Mouse (Mus musculus) myocyte (in vitro differentiated cells): ENCODE data around the gene Rimkla. TPM values are rescaled to one million over a fixed set of nuclear protein-coding genes. Genes with fewer than 3 reads are reported as not detected.

ENCODE experiments used
- H3K27me3 ChIP-seq: one replicate; pipeline ENCODE4 v1.6.1; 2011; ENCODE audit not compliant: control insufficient read depth, insufficient read depth, insufficient read length
- H3K36me3 ChIP-seq: one replicate; pipeline ENCODE4 v1.6.1; 2011; ENCODE audit not compliant: control insufficient read depth, insufficient read depth
- H3K4me2 ChIP-seq: one replicate; pipeline ENCODE4 v1.6.1; 2011; ENCODE audit warnings: low read depth, control low read depth
- H3K4me3 ChIP-seq: one replicate; pipeline ENCODE4 v1.5.1; 2011; ENCODE audit warnings: mild to moderate bottlenecking, control low read depth, moderate library complexity
- H3K79me2 ChIP-seq: one replicate; pipeline ENCODE4 v1.6.1; 2011; ENCODE audit not compliant: control insufficient read depth, insufficient read depth
- H3ac ChIP-seq: one replicate; pipeline ENCODE4 v1.6.1; 2011; ENCODE audit not compliant: control insufficient read depth, insufficient read length
- CEBPB ChIP-seq: IDR thresholded peaks from 2 replicates; pipeline ENCODE4 v1.6.1; 2011; ENCODE audit warnings: mild to moderate bottlenecking, moderate library complexity; ENCODE audit not compliant: poor library complexity, insufficient read depth, severe bottlenecking
- E2F4 ChIP-seq: IDR thresholded peaks from one replicate; pipeline ENCODE4 v1.6.1; 2011; ENCODE audit warnings: mild to moderate bottlenecking, control low read depth, moderate library complexity; ENCODE audit not compliant: insufficient read depth
- MAX ChIP-seq: IDR thresholded peaks from one replicate; pipeline ENCODE4 v1.6.1; 2011; ENCODE audit warnings: low read depth, mild to moderate bottlenecking, control low read depth
- MYOD1 ChIP-seq, 3 experiments: IDR thresholded peaks; one replicate each; pipeline ENCODE4 v1.6.1; 2011; ENCODE audit warnings: control low read depth in 2 of 3, low read depth in 2 of 3, mild to moderate bottlenecking in 2 of 3, moderate library complexity in 1 of 3; ENCODE audit not compliant: insufficient read length in 2 of 3, control insufficient read depth in 1 of 3
- MYOG ChIP-seq, 3 experiments: IDR thresholded peaks; one replicate each; pipeline ENCODE4 v1.6.1; 2011; ENCODE audit warnings: control low read depth in 2 of 3, low read depth in 2 of 3, mild to moderate bottlenecking in 2 of 3; ENCODE audit not compliant: insufficient read length in 2 of 3, control insufficient read depth in 1 of 3, insufficient read depth in 1 of 3
- POLR2A ChIP-seq: IDR thresholded peaks from one replicate; pipeline ENCODE4 v1.6.1; 2011; ENCODE audit warnings: low read depth, mild to moderate bottlenecking, control low read depth, moderate library complexity; ENCODE audit not compliant: insufficient read length
- POLR2AphosphoS2 ChIP-seq: IDR thresholded peaks from one replicate; pipeline ENCODE4 v1.6.1; 2011; ENCODE audit warnings: low read depth, control low read depth; ENCODE audit not compliant: insufficient read length
- REST ChIP-seq: IDR thresholded peaks from one replicate; pipeline ENCODE4 v1.6.1; 2011; ENCODE audit warnings: mild to moderate bottlenecking, control low read depth, moderate library complexity; ENCODE audit not compliant: insufficient read depth, insufficient read length
- SRF ChIP-seq: IDR thresholded peaks from one replicate; pipeline ENCODE4 v1.6.1; 2011; ENCODE audit warnings: low read depth; ENCODE audit not compliant: control insufficient read depth, insufficient read length
- TCF12 ChIP-seq: IDR thresholded peaks from one replicate; pipeline ENCODE4 v1.6.1; 2011; ENCODE audit warnings: mild to moderate bottlenecking, control low read depth; ENCODE audit not compliant: poor library complexity, insufficient read depth, severe bottlenecking
- TCF3 ChIP-seq: IDR thresholded peaks from one replicate; pipeline ENCODE4 v1.6.1; 2011; ENCODE audit warnings: low read depth, control low read depth; ENCODE audit not compliant: insufficient read length
- USF1 ChIP-seq: IDR thresholded peaks from one replicate; pipeline ENCODE4 v1.6.1; 2011; ENCODE audit warnings: low read depth, mild to moderate bottlenecking, control low read depth, moderate library complexity
- polyA plus RNA-seq: library from polyadenylated mRNA; unstranded; fragments of >200 nt; fragmentation: generic; extraction: Trizol; gene quantifications from one replicate; pipeline ENCODE4 v1.2.1, GENCODE M21; 2012; ENCODE audit warnings: missing spikeins

Rimkla gene
- polyA plus RNA-seq, 1 experiment: not detected

DNA sequence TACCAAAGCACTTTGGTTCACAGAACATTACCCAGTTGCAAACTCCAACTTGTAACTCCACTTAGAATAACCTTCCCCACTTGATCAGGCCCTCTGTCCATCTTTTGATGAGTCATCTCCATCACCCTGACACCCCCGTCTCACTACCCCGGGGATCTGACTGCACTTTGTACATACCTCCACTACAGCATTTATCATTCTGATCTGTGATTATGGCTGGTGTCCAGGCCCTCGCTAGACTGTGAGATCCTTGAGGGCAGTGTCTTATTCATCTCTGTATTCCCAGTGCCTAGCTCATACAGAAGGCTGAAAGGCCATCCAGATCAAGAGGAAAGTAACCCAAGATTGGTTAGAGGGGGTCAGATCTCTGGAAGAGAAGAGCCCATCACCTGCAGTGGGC lies 71.2 kb downstream of the Rimkla start:
- peak overlapping the region; percentile 65 for H3K4me3 ChIP-seq
- peak overlapping the region; percentile 31 for H3ac ChIP-seq
- peak overlapping the region; percentile 97 for H3K4me2 ChIP-seq
- no peaks in the 10 kb centered on the region for H3K36me3 ChIP-seq
- H3K27me3 ChIP-seq: no peaks in the 10 kb centered on the region
- H3K79me2 ChIP-seq: no peaks in the 10 kb centered on the region
- TF ChIP-seq USF1 (no peak), MYOD1 (IDR thresholded peaks at IDR 0.05; ENCODE audit: control insufficient read depth in 1 of 3, insufficient read length in 2 of 3, low read depth in 2 of 3) (no peak), CEBPB (no peak), TCF12 (no peak)

DNA sequence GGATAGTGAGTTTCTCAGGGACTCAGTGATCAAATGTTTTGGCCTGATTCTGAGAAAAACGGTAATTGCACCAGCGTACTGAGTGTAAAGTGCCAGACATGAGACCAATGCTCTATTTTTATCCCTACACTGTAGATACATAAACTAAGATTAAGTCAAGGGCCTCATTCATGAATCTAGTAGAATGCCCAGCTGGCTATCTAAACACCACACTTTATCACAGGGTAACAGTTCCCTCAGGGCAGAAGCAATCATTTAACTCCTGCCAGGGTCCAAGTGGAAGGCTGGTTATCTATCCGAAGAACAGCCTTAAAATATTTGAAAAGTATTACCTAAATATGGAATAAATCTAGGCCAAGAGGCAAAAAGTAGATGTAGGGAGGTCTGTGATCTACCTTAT lies 74.5 kb downstream of the Rimkla start:
- TF ChIP-seq SRF: no peak
- no peak for TF ChIP-seq TCF3
- no peak for TF ChIP-seq POLR2AphosphoS2
- H3K79me2 ChIP-seq: no peaks in the 10 kb centered on the region

DNA sequence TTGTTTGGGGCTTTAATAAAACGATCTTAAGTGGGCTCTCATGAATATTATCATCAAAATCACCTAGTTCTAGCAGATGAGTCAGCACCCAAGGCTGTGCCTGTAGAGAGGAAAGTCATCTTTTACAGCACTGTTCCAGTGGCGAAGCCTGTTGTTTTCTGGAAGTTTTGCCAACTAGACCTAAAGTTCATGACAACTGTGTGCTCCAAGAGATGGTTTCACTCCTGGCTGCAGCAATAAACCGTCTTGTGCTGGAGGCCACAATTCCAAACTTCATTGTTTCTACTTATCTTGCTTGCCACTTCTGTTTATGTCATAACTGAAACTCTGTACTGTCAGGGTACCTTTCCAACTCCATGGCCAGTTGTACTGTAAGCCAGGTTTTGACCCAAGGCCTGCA lies 75.2 kb downstream of the Rimkla start:
- no peaks in the 10 kb centered on the region for H3K79me2 ChIP-seq
- no peaks in the 10 kb centered on the region for H3K36me3 ChIP-seq
- no peak overlapping the region for H3ac ChIP-seq
- no peaks in the 10 kb centered on the region for H3K27me3 ChIP-seq
- no peak overlapping the region for H3K4me3 ChIP-seq
- no peak for TF ChIP-seq USF1
- TF ChIP-seq TCF12: no peak
- no peak for TF ChIP-seq POLR2A
- TF ChIP-seq E2F4: no peak
- TF ChIP-seq POLR2AphosphoS2: no peak
- no peak for TF ChIP-seq SRF
- TF ChIP-seq MYOG (IDR thresholded peaks at IDR 0.05; ENCODE audit: control insufficient read depth in 1 of 3, insufficient read depth in 1 of 3, insufficient read length in 2 of 3, low read depth in 2 of 3): no peak
- no peak for TF ChIP-seq MYOD1 (IDR thresholded peaks at IDR 0.05; ENCODE audit: control insufficient read depth in 1 of 3, insufficient read length in 2 of 3, low read depth in 2 of 3)
- no peak for TF ChIP-seq MAX
- no peak for TF ChIP-seq REST
- no peak for TF ChIP-seq TCF3
- no peak for TF ChIP-seq CEBPB
- H3K4me2 ChIP-seq: no peak overlapping the region

More for the DNA sequence above, 74.5 kb downstream of the Rimkla start:
- H3K36me3 ChIP-seq: no peaks in the 10 kb centered on the region
- H3K4me3 ChIP-seq: no peak overlapping the region
- H3K27me3 ChIP-seq: no peaks in the 10 kb centered on the region
- no peak overlapping the region for H3K4me2 ChIP-seq
- H3ac ChIP-seq: no peak overlapping the region

Other genes starting within 250 kb of the Rimkla start
- 0.01 TPM for gene Cldn19, start 237.2 kb downstream of the Rimkla start, polyA plus RNA-seq
- gene Ybx1, start 198.0 kb downstream of the Rimkla start, polyA plus RNA-seq: 734 TPM
- 22.2 TPM for gene Ppih, start 172.1 kb downstream of the Rimkla start, polyA plus RNA-seq
- 0.17 TPM for gene Ccdc30, start 77.1 kb downstream of the Rimkla start, polyA plus RNA-seq
- gene Ppcs, start 70.2 kb downstream of the Rimkla start, polyA plus RNA-seq: 9.1 TPM
- 0.05 TPM for gene Zmynd12, start 69.8 kb downstream of the Rimkla start, polyA plus RNA-seq
- 13.1 TPM for gene Foxj3, start 44.4 kb upstream of the Rimkla start, polyA plus RNA-seq
- gene Frg2f1, start 46.9 kb upstream of the Rimkla start, polyA plus RNA-seq: 3.3 TPM
- not detected for gene Guca2a, start 145.1 kb upstream of the Rimkla start, polyA plus RNA-seq
- gene Guca2b, start 166.3 kb upstream of the Rimkla start, polyA plus RNA-seq: not detected
- gene Hivep3, start 241.2 kb upstream of the Rimkla start, polyA plus RNA-seq: 0.54 TPM